Mouse (Mus musculus) c-Kit-positive CD71-negative TER-119-negative erythroid progenitor cells, embryonic 14.5 days (primary cell): Measurements from ENCODE around the gene Mcat.
"Not testable (repeated sequence)": the region's sequence is repeated elsewhere in the genome, so short reads cannot be mapped to it uniquely, and the experiment has no call there.

ENCODE experiments used
- DNase-seq: peaks from one replicate; pipeline ENCODE4 v3.0.0-alpha.2; 2013; ENCODE audit warnings: low read depth

Gene Mcat

GRCm38 (mm10) chr15:83509950-83510804 is 53.4 kb downstream of the Mcat start:
- no peak for DNase-seq

GRCm38 (mm10) chr15:83501483-83501882 is 62.1 kb downstream of the Mcat start:
- not testable (repeated sequence) for DNase-seq

DNA sequence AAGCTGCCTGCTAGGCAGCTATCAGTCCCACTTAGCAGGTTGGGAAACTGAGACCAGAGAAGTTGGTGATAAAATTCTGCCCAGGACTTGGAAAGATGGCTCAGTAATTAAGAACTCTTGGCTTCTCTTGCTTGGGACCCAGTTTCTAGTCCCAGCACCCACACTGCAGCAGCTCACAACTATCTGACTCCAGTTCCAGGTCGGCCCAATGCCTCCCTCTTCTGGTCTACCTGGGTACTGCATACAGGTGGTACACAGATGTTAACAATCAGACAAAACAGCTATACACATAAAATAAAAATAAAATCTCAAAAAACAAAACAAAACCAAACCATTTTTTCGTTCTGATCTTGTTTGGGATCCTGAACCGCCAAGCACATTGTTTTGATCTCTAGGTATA is 63.2 kb downstream of the Mcat start:
- no peak for DNase-seq

DNA sequence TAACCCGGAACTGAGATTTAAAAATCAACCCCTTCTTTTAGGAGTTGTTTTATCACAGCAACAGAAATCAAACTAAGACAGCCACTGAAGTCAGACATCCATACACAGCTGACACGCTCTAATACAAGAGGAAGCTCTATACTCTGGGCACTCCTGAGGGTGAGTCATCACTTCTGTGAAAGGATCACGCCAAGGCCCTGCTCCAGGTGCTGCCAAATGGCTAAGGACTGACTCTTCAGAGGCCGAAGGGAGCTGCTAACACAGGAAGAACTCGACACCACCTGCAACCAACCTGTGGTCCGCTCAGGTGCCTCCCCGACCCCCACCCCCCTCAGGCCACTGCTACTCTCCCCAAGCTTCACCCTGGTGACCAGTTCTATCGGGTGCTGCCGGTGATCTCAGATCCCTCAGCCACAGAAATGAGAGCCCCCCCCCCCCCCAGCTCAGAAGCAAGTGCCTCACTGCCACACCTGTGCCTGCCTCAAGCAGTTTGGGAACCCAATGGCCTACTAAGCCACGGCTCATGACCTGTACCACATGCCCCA is 64.3 kb downstream of the Mcat start:
- DNase-seq, result no peak

DNA sequence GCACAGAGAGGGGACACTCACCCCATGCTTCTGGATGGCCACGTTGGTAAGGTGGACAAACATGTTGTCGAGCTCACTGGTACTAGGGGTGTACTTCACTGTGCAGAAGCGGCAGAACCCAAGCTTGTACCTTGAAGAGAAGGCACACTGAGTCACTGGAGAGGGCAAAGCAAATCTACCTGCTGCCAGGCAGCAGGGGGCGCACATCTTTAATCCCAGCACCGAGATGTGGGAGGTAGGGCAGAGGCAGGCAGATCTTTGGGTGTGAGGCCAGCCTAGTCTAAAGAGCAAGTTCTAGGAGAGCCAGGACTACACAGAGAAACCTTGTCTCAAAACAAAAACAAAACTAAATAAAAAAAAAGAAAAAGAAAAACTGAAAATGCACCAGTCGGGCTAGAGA is 66.3 kb downstream of the Mcat start:
- no peak for DNase-seq
